Mouse (Mus musculus) macrophage (primary cell): ENCODE measurements around the gene Gna11. TPM values are rescaled to one million over a fixed set of nuclear protein-coding genes. Genes with fewer than 3 reads are reported as not detected.

Experiments
- H3K27ac ChIP-seq: fragments of 350-480 bp; formaldehyde crosslinking; 2 replicates; pipeline ENCODE4 v1.9.0; 2021
- H3K36me3 ChIP-seq: fragments of 350-480 bp; formaldehyde crosslinking; 2 replicates; pipeline ENCODE4 v1.9.0; 2021; ENCODE audit errors: inconsistent target
- H3K4me3 ChIP-seq: fragments of 350-480 bp; formaldehyde crosslinking; 2 replicates; pipeline ENCODE4 v1.9.0; 2021; ENCODE audit errors: inconsistent target
- H3K79me2 ChIP-seq: fragments of 350-480 bp; formaldehyde crosslinking; 2 replicates; pipeline ENCODE4 v1.9.0; 2021; ENCODE audit errors: inconsistent target
- WGBS: methylation state at CpG from one replicate; pipeline ENCODE4 v1.1.7; 2026; ENCODE audit warnings: inconsistent platforms; ENCODE audit not compliant: missing documents; 5-methylcytosine and 5-hydroxymethylcytosine counted together
- polyA plus RNA-seq: library from polyadenylated mRNA; stranded (reverse); fragments of 250-400 nt; gene quantifications from 3 replicates; pipeline ENCODE4 v1.2.4, GENCODE M21; 2018; ENCODE audit warnings: inconsistent platforms

Gna11 gene
- polyA plus RNA-seq, 1 experiment from 2014 or later, result 3.5 TPM

- H3K4me3 ChIP-seq, result no peak overlapping the region
- no peak overlapping the region for H3K27ac ChIP-seq
- WGBS, result 32% methylated on average over 8 of the region's 8 CpGs
- H3K79me2 ChIP-seq, result peaks cover 42% of the 10 kb centered on the region; the same call in 1 of the 2 replicates
- H3K36me3 ChIP-seq, result peaks cover 26% of the 10 kb centered on the region
These were observed 27.8 kb downstream of the Gna11 start for GRCm38 (mm10) chr10:81517227-81517626.

DNA sequence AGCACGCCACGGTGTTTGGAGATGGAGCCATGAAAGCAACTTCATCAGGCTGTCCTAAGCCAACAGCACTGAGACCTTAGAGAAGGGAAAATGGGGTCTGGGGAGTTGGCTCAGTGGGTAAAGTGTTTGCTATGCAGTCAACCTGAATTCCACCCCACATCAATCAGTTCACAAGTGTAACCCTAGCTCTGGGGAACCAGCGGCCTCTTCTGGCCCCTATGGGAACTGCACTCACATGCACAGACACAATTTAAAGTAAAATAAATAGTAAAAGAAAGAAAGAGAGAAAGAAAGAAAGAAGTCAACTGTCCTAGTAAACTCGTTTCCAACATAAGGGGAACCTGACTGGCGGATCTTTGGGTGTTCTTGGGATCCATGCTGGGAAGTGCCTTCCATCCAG, 31.2 kb downstream of the Gna11 start:
- H3K4me3 ChIP-seq, result no peak overlapping the region
- H3K36me3 ChIP-seq, result peaks cover 51% of the 10 kb centered on the region
- 95% methylated on average over 5 of the region's 5 CpGs for WGBS
- peaks cover 20% of the 10 kb centered on the region; the same call in 1 of the 2 replicates for H3K79me2 ChIP-seq
- no peak overlapping the region for H3K27ac ChIP-seq

DNA sequence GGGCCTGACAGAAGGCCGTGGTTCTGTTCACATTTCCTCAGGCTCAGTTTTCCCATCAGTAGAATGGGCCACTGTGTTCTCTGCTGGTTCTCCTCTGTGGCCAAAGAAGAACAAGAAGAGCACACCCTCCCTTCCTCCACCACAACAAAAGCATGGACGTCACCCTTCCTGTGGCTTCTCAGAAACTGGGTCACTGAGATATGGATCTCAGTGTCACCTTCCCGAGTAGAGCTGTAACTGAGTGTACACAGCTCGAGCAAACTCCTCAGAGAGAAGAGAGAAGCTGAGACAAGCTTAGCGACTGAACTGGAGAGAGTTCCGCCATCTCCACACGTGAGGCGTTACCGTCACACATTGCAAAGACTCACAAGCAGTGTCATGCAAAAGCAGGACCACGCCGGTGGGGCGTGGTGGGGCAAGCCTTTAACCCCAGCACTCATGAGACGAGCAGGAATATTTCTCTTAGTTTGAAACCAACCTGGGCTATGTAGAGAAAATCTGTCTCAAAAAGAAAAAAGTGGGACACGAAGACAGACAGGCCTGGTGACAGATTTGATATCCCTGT, 34.7 kb downstream of the Gna11 start:
- H3K27ac ChIP-seq, result no peak overlapping the region
- 90% methylated on average over 14 of the region's 14 CpGs for WGBS
- H3K36me3 ChIP-seq, result peaks cover 75% of the 10 kb centered on the region
- no peak overlapping the region for H3K4me3 ChIP-seq
- H3K79me2 ChIP-seq, result no peaks in the 10 kb centered on the region; the same call in 1 of the 2 replicates

DNA sequence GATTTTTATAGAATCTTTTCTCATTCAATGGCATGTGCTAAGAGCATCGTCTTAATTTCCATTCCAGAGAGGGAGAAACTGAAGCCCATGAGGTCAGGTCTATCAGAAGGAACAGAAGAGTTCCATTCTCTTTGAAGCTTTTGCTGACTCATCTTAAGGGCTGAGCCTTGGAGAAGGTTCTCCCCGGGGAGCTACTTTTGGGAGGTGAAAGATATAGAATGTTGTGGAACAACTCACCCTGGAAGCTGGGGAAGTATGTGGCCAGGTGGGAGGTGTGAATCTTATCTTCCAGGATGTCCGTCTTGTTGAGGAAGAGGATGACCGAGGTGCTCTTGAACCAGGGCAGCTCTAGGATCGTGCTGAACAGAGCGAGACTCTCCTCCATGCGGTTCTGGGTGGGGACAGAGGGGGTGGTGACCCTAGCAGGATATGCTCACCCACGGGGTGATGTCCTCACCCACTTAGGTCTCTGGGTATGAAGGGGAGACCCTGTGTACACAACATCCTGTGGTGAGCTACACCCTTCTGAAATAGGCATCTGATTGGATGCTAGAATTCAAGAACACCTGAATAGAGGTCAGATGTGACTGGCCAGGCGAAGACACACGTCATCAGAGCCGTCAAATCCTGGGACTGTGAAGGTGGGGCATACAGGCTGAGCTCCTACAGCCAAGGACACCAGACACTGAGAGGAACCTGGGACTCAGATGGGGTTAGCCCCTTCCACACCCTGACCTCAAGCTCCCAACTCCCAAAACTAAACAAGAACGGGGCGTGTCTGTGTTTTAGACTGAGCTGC, 37.1 kb downstream of the Gna11 start:
- 92% methylated on average over 13 of the region's 13 CpGs for WGBS
- no peaks in the 10 kb centered on the region for H3K79me2 ChIP-seq
- peaks cover 61% of the 10 kb centered on the region for H3K36me3 ChIP-seq
- H3K27ac ChIP-seq, result no peak overlapping the region
- H3K4me3 ChIP-seq, result no peak overlapping the region

- H3K36me3 ChIP-seq, result peaks cover 53% of the 10 kb centered on the region
- H3K4me3 ChIP-seq, result no peak overlapping the region
- WGBS, result 89% methylated on average over 6 of the region's 6 CpGs
- no peaks in the 10 kb centered on the region for H3K79me2 ChIP-seq
- no peak overlapping the region for H3K27ac ChIP-seq
These were observed 37.9 kb downstream of the Gna11 start for GRCm38 (mm10) chr10:81507095-81507494.

GRCm38 (mm10) chr10:81505016-81505664, 39.9 kb downstream of the Gna11 start:
- peaks cover 36% of the 10 kb centered on the region; the same call in 1 of the 2 replicates for H3K36me3 ChIP-seq
- H3K27ac ChIP-seq, result no peak overlapping the region
- no peak overlapping the region for H3K4me3 ChIP-seq
- H3K79me2 ChIP-seq, result no peaks in the 10 kb centered on the region
- WGBS, result 92% methylated on average over 15 of the region's 15 CpGs

DNA sequence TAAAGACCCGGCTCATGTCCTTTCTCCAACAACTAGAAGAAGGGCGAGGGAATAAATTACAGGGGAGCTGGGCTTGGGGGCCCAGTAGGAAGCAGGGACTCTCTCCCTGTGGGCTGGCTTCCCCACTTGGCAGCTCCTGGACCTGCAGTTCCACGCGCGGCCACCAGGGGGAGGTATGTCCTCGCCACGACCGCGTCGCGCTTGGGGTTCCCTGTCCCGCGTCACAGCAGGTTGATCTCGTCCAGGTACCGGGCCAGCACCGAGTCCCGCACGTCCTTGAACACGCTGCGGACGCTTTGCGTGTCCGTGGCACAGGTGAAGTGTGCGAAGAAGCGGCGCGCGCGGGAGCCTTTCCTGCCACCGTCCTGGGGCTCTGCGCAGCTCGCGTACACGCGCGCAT, 42.3 kb downstream of the Gna11 start:
- no peak overlapping the region for H3K4me3 ChIP-seq
- H3K27ac ChIP-seq, result no peak overlapping the region
- H3K79me2 ChIP-seq, result no peaks in the 10 kb centered on the region
- WGBS, result 21% methylated on average over 33 of the region's 36 CpGs
- H3K36me3 ChIP-seq, result peaks cover 18% of the 10 kb centered on the region; the same call in 1 of the 2 replicates

GRCm38 (mm10) chr10:81501863-81502262, 43.1 kb downstream of the Gna11 start:
- no peak overlapping the region for H3K27ac ChIP-seq
- no peak overlapping the region for H3K4me3 ChIP-seq
- peaks cover 16% of the 10 kb centered on the region; the same call in 1 of the 2 replicates for H3K36me3 ChIP-seq
- H3K79me2 ChIP-seq, result no peaks in the 10 kb centered on the region
- WGBS, result 95% methylated on average over 5 of the region's 5 CpGs

DNA sequence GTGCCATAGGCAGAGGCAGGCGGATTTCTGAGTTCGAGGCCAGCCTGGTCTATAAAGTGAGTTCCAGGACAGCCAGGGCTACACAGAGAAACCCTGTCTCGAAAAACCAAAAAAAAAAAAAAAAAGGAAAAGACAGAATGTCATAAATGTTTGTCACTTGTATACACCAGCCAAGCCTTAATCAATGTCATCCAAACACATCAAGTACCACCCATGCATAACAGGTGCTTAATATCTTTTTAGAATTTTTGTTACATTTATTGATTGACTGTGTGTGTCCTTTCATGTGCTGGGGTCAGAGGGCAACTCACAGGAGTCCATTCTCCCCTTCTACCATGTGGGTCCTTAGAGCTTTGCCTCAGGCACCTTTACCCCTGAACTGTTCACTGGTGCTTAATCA, 45.0 kb downstream of the Gna11 start, which contains the start of gene S1pr4:
Gene S1pr4, minus strand, starts transcription at position 101 of the 400 bp plus-strand sequence.
- Histone ChIP-seq H3K4me3 (no peak within 1 kb of the TSS), H3K79me2 (peaks cover 9% of the 10 kb centered on the region), H3K36me3 (peaks cover 2% of the 10 kb centered on the region; the same call in 1 of the 2 replicates), H3K27ac (no peak within 1 kb of the TSS)
- WGBS, result no CpG with 5 or more reads among the region's 3 CpGs

GRCm38 (mm10) chr10:81499250-81499901, 45.6 kb downstream of the Gna11 start:
- Histone ChIP-seq H3K36me3 (no peaks in the 10 kb centered on the region), H3K4me3 (no peak overlapping the region), H3K27ac (no peak overlapping the region), H3K79me2 (peaks cover 15% of the 10 kb centered on the region)
- WGBS, result 19% methylated on average over 23 of the region's 23 CpGs

DNA sequence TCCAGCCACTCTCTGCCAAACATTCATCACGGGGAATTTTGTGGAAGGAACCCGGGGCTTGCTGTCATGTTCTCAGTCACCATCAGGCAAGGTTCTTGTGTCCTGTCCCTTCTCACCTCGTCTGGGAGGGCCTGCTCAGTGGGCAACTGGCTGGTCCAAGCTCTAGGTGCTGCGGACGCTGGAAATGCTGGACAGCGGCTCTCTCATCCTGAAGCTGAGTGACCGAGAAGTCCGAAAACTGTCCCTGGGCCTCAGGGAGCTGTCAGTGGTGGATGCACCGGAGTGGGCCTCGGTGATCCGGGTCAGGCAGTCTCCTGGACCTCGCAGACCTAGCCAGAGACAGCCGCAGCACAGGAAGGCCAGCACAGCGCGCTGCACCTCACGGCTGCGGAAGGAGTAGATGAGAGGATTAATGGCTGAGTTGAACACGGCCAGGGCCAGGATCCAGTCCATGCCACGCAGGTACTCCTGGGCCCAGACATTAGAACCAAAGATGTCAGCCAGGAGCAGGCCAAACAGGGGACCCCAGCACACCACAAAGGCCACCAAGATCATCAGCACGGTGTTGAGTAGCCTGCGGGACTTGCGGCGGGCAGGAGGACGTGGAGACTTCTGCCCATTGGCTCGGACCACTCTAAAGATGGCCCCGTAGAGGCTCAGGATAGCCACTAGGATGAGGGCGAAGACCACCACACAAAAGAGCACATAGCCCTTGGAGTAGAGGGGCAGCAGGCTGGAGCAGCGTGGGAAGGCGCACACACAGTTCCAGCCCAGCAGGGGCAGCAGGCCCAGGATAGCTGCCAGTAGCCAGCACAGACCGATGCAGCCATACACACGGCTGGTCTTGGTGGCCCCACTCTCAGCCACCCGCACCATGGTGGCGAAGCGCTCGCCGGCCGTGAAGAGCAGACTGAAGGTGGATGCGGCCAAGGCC, 46.4 kb downstream of the Gna11 start:
- 28% methylated on average over 35 of the region's 38 CpGs for WGBS
- Histone ChIP-seq H3K79me2 (peaks cover 23% of the 10 kb centered on the region), H3K4me3 (peak overlapping the region; percentile 0; the same call in 1 of the 2 replicates), H3K27ac (0 out of 2 replicates have a peak overlapping the region, but pooled peaks have one; percentile 12), H3K36me3 (no peaks in the 10 kb centered on the region)

GRCm38 (mm10) chr10:81497401-81498270, 47.4 kb downstream of the Gna11 start:
- Histone ChIP-seq H3K36me3 (peaks cover 6% of the 10 kb centered on the region; the same call in 1 of the 2 replicates), H3K79me2 (peaks cover 32% of the 10 kb centered on the region), H3K4me3 (peak overlapping the region; percentile 52), H3K27ac (peak overlapping the region; percentile 79)
- 7% methylated on average over 17 of the region's 17 CpGs for WGBS

DNA sequence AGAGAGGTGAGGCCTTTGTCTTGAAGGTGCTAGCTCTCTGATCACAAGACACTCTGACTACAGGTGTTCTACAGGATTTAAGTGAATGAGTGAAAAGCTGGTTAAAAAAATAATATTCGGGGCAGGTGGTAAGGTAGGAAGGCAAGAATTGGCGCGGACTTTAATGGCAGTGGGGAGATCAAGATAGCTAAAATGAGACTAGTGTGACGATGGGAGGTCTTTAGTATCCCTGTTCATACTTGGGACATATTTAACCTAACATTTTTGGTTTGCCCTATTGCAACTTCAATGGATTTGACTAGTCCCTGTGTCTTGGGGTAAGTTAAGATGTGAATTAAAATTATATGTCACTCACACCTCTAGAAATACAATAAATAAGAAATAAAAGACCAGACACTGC, 48.0 kb downstream of the Gna11 start:
- peak overlapping the region; percentile 79 for H3K27ac ChIP-seq
- H3K79me2 ChIP-seq, result peaks cover 32% of the 10 kb centered on the region
- WGBS, result 0% methylated on average over 4 of the region's 4 CpGs
- H3K4me3 ChIP-seq, result peak overlapping the region; percentile 52
- H3K36me3 ChIP-seq, result peaks cover 13% of the 10 kb centered on the region
